Mouse (Mus musculus) liver, postnatal 0 days (tissue): ENCODE results near the gene Evi5. TPM values are rescaled to one million over a fixed set of nuclear protein-coding genes. Genes with fewer than 3 reads are reported as not detected.

ENCODE experiments used
- ATAC-seq: fragments of 200-750 bp; cut with Nextera tagmentation; 2 replicates; pipeline ENCODE4 v1.8.0; 2017; ENCODE audit warnings: mild to moderate bottlenecking, moderate library complexity
- DNase-seq: peaks from one replicate; pipeline ENCODE4 v3.0.0-alpha.2; 2016
- H3K27ac ChIP-seq: fragments of 300-500 bp; sonication (generic); 2 replicates; pipeline ENCODE4 v1.5.1; 2014; ENCODE audit warnings: antibody characterized with exemption, moderate library complexity, mild to moderate bottlenecking, low read depth
- H3K27me3 ChIP-seq: fragments of 300-500 bp; sonication (generic); 2 replicates; pipeline ENCODE4 v1.6.1; 2014; ENCODE audit warnings: low read length, control low read depth, mixed read lengths; ENCODE audit not compliant: insufficient read depth
- H3K36me3 ChIP-seq: fragments of 300-500 bp; sonication (generic); replicated peaks from 2 replicates; pipeline ENCODE4 v1.6.1; 2014; ENCODE audit warnings: mild to moderate bottlenecking, control low read depth, low read length, moderate library complexity, mixed read lengths; ENCODE audit not compliant: insufficient read depth
- H3K4me1 ChIP-seq: fragments of 300-500 bp; sonication (generic); 2 replicates; pipeline ENCODE4 v1.6.1; 2014; ENCODE audit warnings: antibody characterized with exemption, mild to moderate bottlenecking, control low read depth; ENCODE audit not compliant: insufficient read depth
- H3K4me2 ChIP-seq: fragments of 300-500 bp; sonication (generic); 2 replicates; pipeline ENCODE4 v1.6.1; 2014; ENCODE audit warnings: low read depth, mild to moderate bottlenecking, low read length, moderate library complexity, mixed read lengths
- H3K4me3 ChIP-seq: fragments of 300-500 bp; sonication (generic); 2 replicates; pipeline ENCODE4 v1.5.1; 2014; ENCODE audit warnings: low read depth, low read length
- H3K9ac ChIP-seq: fragments of 300-500 bp; sonication (generic); replicated peaks from 2 replicates; pipeline ENCODE4 v1.6.1; 2014; ENCODE audit warnings: mild to moderate bottlenecking, moderate library complexity
- H3K9me3 ChIP-seq: fragments of 300-500 bp; sonication (generic); 2 replicates; pipeline ENCODE4 v1.6.1; 2016; ENCODE audit warnings: mild to moderate bottlenecking, control low read depth, low read length, mixed read lengths
- CTCF ChIP-seq: sonication (generic); IDR thresholded peaks from 2 replicates; pipeline ENCODE4 v1.5.1; 2016; ENCODE audit warnings: antibody characterized with exemption, low read depth
- EP300 ChIP-seq: IDR thresholded peaks from 2 replicates; pipeline ENCODE4 v1.6.1; 2016; ENCODE audit warnings: antibody characterized with exemption, low read depth, mild to moderate bottlenecking
- WGBS: fragments of 180-500 bp; shearing (Covaris S2); extraction: QIAGEN DNeasy Blood & Tissue Kit; methylation state at CpG from one replicate; pipeline ENCODE4 v1.1.7; 2014; ENCODE audit not compliant: insufficient replicate concordance; 5-methylcytosine and 5-hydroxymethylcytosine counted together
- polyA plus RNA-seq: library from polyadenylated mRNA; unstranded; fragments of >200 nt; fragmentation: Nextera tagmentation; extraction: Ambion mirVana; gene quantifications from 2 replicates; pipeline ENCODE4 v1.2.1, GENCODE M21; 2015

Evi5 gene
- polyA plus RNA-seq, 1 experiment from 2014 or later, result 68.4 TPM

DNA sequence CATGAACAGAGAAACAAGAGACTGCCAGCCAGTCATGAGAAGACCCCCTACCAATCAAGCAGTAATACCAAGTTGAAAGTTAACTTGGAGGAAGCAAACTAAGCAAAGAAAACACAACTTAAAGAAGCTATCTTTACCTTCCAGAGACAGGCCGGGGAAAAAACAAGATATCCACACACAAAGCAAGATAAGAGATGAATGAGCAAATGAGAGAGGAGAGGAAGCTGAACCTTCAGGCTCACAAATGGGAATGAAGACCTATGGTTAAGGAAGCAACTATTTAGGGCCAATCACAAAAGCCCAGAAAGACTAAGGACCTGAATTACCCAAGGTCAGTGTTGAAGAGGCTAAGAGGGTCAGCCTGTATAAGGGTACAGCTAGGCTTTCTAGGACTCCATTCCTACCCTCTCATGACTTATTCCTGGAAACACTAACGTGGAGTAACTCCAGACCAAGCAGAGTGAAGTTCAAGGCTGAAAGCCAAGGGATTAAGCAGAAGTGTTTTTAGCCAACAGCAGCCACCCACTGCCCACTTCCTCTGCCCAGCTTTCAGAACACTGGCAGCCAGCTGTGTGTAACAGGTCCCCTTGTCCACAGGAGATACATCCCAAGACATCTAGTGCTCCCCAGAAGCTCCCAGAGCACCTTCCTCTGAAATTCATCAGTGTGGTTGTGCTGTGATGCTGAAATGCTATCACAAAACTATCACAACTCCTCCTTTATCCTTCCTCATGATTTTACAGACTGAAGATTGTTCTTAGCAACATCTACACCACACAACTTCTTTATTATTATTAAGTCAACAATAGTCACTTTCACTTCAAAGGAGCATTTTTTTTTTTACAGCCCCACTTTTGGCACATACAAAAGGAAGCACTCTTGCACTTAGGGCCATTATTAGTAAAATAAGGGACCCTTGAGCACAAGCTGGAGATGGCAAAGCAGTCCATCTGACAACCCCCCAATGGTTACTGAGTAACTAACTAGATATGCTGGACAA is 8.5 kb downstream of the Evi5 start:
- H3K27ac ChIP-seq, result peak overlapping the region; percentile 72
- H3K4me2 ChIP-seq, result peak overlapping the region; percentile 95
- H3K4me1 ChIP-seq, result peaks cover 39% of the 10 kb centered on the region
- no peaks in the 10 kb centered on the region for H3K27me3 ChIP-seq
- H3K4me3 ChIP-seq, result peak overlapping the region; percentile 83
- peak overlapping the region; percentile 23 for H3K9ac ChIP-seq
- H3K9me3 ChIP-seq, result no peaks in the 10 kb centered on the region
- TF ChIP-seq EP300 (peak; percentile 74), CTCF (no peak)
- ATAC-seq (no peak), DNase-seq (peak; percentile 45)
- 16% methylated on average over 2 of the region's 2 CpGs for WGBS
- peaks cover 3% of the 10 kb centered on the region; the same call in 1 of the 2 replicates for H3K36me3 ChIP-seq

DNA sequence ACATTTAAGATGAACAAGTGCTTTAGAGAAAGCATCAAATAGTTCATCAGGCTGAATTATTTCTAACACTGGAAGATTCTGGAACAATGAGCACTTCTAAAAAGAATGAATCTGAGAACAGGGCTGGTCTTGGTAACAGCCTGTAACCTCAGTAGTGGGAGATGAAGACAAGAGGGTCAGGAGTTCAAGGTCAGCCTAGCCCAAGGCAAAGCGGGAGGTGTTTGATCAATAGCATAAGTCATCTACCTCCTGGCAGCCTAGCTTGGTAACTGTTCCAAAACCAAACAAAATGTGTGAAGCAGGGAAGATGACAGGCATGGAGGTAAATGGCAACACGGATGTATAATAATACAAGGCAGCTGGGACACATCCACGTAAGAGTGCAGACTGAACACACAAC is 10.9 kb downstream of the Evi5 start:
- ATAC-seq (no peak), DNase-seq (no peak)
- Histone ChIP-seq H3K36me3 (no peaks in the 10 kb centered on the region), H3K4me2 (no peak overlapping the region), H3K27me3 (no peaks in the 10 kb centered on the region), H3K27ac (no peak overlapping the region), H3K4me1 (peaks cover 37% of the 10 kb centered on the region), H3K9ac (no peak overlapping the region), H3K9me3 (no peaks in the 10 kb centered on the region), H3K4me3 (no peak overlapping the region)
- WGBS, result 74% methylated on average over 3 of the region's 3 CpGs
- no peak for TF ChIP-seq CTCF
- TF ChIP-seq EP300, result no peak

DNA sequence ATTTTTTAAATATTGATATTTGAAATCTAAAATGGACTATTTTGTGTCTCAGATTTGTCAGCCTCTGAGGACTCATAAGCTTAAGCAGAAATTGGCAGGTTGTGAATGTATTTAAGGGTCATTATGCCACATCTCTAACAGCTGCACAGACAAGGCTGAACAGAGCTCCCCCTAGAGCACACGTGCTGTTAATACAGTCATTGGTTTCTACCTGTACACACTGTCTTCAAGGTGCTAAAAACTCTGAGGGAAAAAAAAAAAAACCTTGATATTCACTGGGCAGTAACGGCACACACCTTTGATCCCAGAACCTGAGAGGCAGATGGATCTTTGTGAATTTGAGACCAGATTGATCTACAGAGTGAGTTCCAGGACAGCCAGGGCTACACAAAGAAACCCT is 15.9 kb downstream of the Evi5 start:
- 36% methylated on average over 2 of the region's 2 CpGs for WGBS
- no peak for TF ChIP-seq EP300
- peak; percentile 72 for TF ChIP-seq CTCF

GRCm38 (mm10) chr5:107855546-107855945 is 19.4 kb downstream of the Evi5 start:
- H3K27ac ChIP-seq, result peak overlapping the region; percentile 57; the same call in 1 of the 2 replicates
- no peak overlapping the region for H3K9ac ChIP-seq
- H3K9me3 ChIP-seq, result no peaks in the 10 kb centered on the region
- TF ChIP-seq CTCF (no peak), EP300 (no peak; the same call in 1 of the 2 replicates)
- H3K4me1 ChIP-seq, result peaks cover 27% of the 10 kb centered on the region
- no peak for DNase-seq
- no peak overlapping the region for H3K4me3 ChIP-seq
- H3K27me3 ChIP-seq, result no peaks in the 10 kb centered on the region
- H3K36me3 ChIP-seq, result peaks cover 3% of the 10 kb centered on the region; the same call in 1 of the 2 replicates
- ATAC-seq, result 0 out of 2 replicates have a peak, but pooled peaks have one; percentile 28
- H3K4me2 ChIP-seq, result no peak overlapping the region
- WGBS, result 18% methylated on average over 2 of the region's 2 CpGs

More for the DNA sequence above, 15.9 kb downstream of the Evi5 start:
- no peak overlapping the region for H3K9ac ChIP-seq
- H3K36me3 ChIP-seq, result no peaks in the 10 kb centered on the region
- peaks cover 14% of the 10 kb centered on the region for H3K4me1 ChIP-seq
- H3K27ac ChIP-seq, result no peak overlapping the region
- no peak overlapping the region for H3K4me2 ChIP-seq
- DNase-seq (no peak), ATAC-seq (no peak)
- H3K27me3 ChIP-seq, result no peaks in the 10 kb centered on the region
- H3K9me3 ChIP-seq, result no peaks in the 10 kb centered on the region
- no peak overlapping the region for H3K4me3 ChIP-seq

DNA sequence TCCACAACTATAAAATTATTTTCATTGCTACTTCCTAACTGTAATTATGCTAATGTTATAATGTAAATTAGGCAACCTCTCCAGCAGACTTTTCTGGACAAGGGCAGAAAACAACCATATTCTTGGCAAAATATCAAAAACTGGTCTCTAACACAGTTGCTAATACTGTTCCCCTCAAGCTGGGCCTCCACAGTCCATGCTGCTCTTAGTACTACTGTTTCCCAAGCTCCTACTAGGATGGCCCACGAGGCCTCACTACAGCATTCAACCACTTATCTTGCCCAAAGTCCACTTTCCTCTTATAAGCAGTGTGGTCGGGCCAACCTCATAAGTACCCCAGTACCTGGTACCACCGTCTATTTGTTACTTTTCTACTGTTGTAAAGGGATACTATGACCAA is 20.4 kb downstream of the Evi5 start:
- H3K4me3 ChIP-seq, result no peak overlapping the region
- TF ChIP-seq EP300 (no peak), CTCF (no peak)
- peak overlapping the region; percentile 57 for H3K27ac ChIP-seq
- 47% methylated on average over 3 of the region's 3 CpGs for WGBS
- peaks cover 3% of the 10 kb centered on the region; the same call in 1 of the 2 replicates for H3K36me3 ChIP-seq
- no peaks in the 10 kb centered on the region for H3K27me3 ChIP-seq
- 0 out of 2 replicates have a peak, but pooled peaks cover 4% of the 10 kb centered on the region for H3K9me3 ChIP-seq
- no peak overlapping the region for H3K9ac ChIP-seq
- DNase-seq (no peak), ATAC-seq (no peak)
- no peak overlapping the region for H3K4me2 ChIP-seq
- peaks cover 27% of the 10 kb centered on the region for H3K4me1 ChIP-seq

DNA sequence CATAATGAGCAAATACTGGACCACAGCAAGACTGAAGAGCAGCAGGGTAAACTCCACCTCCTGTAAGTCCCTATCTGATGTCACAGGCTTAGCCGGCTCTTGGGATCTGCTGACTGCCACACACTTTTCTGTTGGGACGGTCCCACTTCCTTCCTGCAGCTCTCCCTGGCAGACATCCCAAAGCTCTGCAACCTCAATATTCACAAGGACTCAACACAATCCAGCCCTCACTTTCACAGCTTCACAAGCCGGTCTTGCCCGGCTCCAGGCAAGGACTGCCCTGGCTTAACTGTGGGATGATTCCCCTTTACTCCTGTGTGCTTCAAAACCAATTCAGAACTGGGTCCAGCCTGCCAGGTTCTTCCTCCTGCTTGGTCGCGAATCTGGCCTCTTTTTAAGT is 21.1 kb downstream of the Evi5 start:
- Histone ChIP-seq H3K36me3 (peaks cover 3% of the 10 kb centered on the region; the same call in 1 of the 2 replicates), H3K4me1 (peaks cover 27% of the 10 kb centered on the region), H3K4me3 (no peak overlapping the region), H3K4me2 (peak overlapping the region; percentile 26; the same call in 1 of the 2 replicates), H3K27me3 (no peaks in the 10 kb centered on the region), H3K9ac (no peak overlapping the region; the same call in 1 of the 2 replicates), H3K27ac (no peak overlapping the region), H3K9me3 (0 out of 2 replicates have a peak, but pooled peaks cover 4% of the 10 kb centered on the region)
- WGBS, result 37% methylated on average over 6 of the region's 6 CpGs
- 0 out of 2 replicates have a peak, but pooled peaks have one; percentile 33 for ATAC-seq
- TF ChIP-seq EP300 (no peak), CTCF (no peak)
- peak; percentile 24 for DNase-seq
